Mouse (Mus musculus) CH12.LX (cell line): Measurements from ENCODE around the gene Bcl2l15. TPM values are rescaled to one million over a fixed set of nuclear protein-coding genes. Genes with fewer than 3 reads are reported as not detected.
"Not testable (repeated sequence)": the region's sequence is repeated elsewhere in the genome, so short reads cannot be mapped to it uniquely, and the experiment has no call there.

ENCODE experiments used
- DNase-seq: peaks from one replicate; pipeline ENCODE4 v3.0.0-alpha.2; 2013; ENCODE audit errors: extremely low read depth
- H3K27ac ChIP-seq: 2 replicates; pipeline ENCODE4 v1.5.1; 2012; ENCODE audit warnings: low read depth, mild to moderate bottlenecking, control low read depth, moderate library complexity; ENCODE audit not compliant: insufficient read depth
- H3K27me3 ChIP-seq: replicated peaks from 2 replicates; pipeline ENCODE3; 2012; ENCODE audit warnings: inconsistent platforms
- H3K36me3 ChIP-seq, 2 experiments: replicated peaks in 1 of 2; 2 replicates each; pipeline versions ENCODE3 to v1.6.1; 2012; ENCODE audit warnings: inconsistent platforms in 1 of 2, low read length in 1 of 2, mild to moderate bottlenecking in 1 of 2, mixed read lengths in 1 of 2, moderate library complexity in 1 of 2; ENCODE audit not compliant: control insufficient read depth in 1 of 2, insufficient read depth in 1 of 2
- H3K4me1 ChIP-seq, 2 experiments: 2 replicates each; pipeline ENCODE4 v1.6.1; 2012; ENCODE audit warnings: inconsistent platforms in 1 of 2, moderate library complexity in 1 of 2; ENCODE audit not compliant: insufficient read depth in 2 of 2, control insufficient read depth in 1 of 2
- H3K4me2 ChIP-seq: 2 replicates; pipeline ENCODE4 v1.6.1; 2012; ENCODE audit warnings: low read depth, mild to moderate bottlenecking, control low read depth; ENCODE audit not compliant: poor library complexity, insufficient read depth, severe bottlenecking
- H3K4me3 ChIP-seq, 3 experiments: fragments of 150-350 bp in 1 of 3; sonication (generic) in 1 of 3; replicated peaks in 1 of 3; 2 replicates each; pipeline versions ENCODE3 to v1.5.1; 2011 to 2012; ENCODE audit warnings: low read depth in 2 of 3, low read length in 2 of 3, mild to moderate bottlenecking in 2 of 3, moderate library complexity in 2 of 3, control low read depth in 1 of 3, improper control_type of control experiment in 1 of 3, inconsistent platforms in 1 of 3, mixed read lengths in 1 of 3; ENCODE audit not compliant: poor library complexity in 1 of 3
- H3K79me2 ChIP-seq: replicated peaks from 2 replicates; pipeline ENCODE4 v1.6.1; 2012; ENCODE audit warnings: mild to moderate bottlenecking, moderate library complexity; ENCODE audit not compliant: control insufficient read depth, poor library complexity, insufficient read depth, severe bottlenecking; ENCODE audit errors: extremely low read depth
- H3K9ac ChIP-seq: 2 replicates; pipeline ENCODE4 v1.6.1; 2012; ENCODE audit warnings: low read depth, mild to moderate bottlenecking, control low read depth, moderate library complexity; ENCODE audit not compliant: insufficient read depth
- H3K9me3 ChIP-seq: replicated peaks from 2 replicates; pipeline ENCODE3; 2012; ENCODE audit warnings: low read length, inconsistent platforms, mixed read lengths
- BHLHE40 ChIP-seq: IDR thresholded peaks from 2 replicates; pipeline ENCODE4 v1.6.1; 2011; ENCODE audit warnings: mild to moderate bottlenecking, low read depth, low read length, improper control_type of control experiment
- CTCF ChIP-seq, 2 experiments: IDR thresholded peaks in 1 of 2; conservative IDR thresholded peaks in 1 of 2; 2 replicates each; pipeline ENCODE4 v1.5.1; 2011 to 2012; ENCODE audit warnings: low read depth in 2 of 2, low read length in 2 of 2, improper control_type of control experiment in 1 of 2, inconsistent platforms in 1 of 2, mild to moderate bottlenecking in 1 of 2, moderate library complexity in 1 of 2
- EP300 ChIP-seq: IDR thresholded peaks from 2 replicates; pipeline ENCODE4 v1.6.1; 2011; ENCODE audit warnings: low read length, improper control_type of control experiment
- ETS1 ChIP-seq: conservative IDR thresholded peaks from 2 replicates; pipeline ENCODE4 v1.6.1; 2012; ENCODE audit warnings: low read depth, mild to moderate bottlenecking, inconsistent platforms, low read length, improper control_type of control experiment, moderate library complexity
- GABPA ChIP-seq: IDR thresholded peaks from 2 replicates; pipeline ENCODE4 v1.6.1; 2012; ENCODE audit warnings: low read depth, low read length, improper control_type of control experiment, inconsistent platforms; ENCODE audit not compliant: insufficient replicate concordance
- HCFC1 ChIP-seq: IDR thresholded peaks from 2 replicates; pipeline ENCODE4 v1.6.1; 2012; ENCODE audit warnings: low read depth, mild to moderate bottlenecking, inconsistent platforms, low read length, improper control_type of control experiment
- IRF4 ChIP-seq: IDR thresholded peaks from 2 replicates; pipeline ENCODE4 v1.6.1; 2014; ENCODE audit warnings: low read depth, mild to moderate bottlenecking, inconsistent platforms, low read length, improper control_type of control experiment
- MYC ChIP-seq: IDR thresholded peaks from 2 replicates; pipeline ENCODE4 v1.6.1; 2011; ENCODE audit warnings: low read depth, mild to moderate bottlenecking, improper control_type of control experiment, low read length
- RAD21 ChIP-seq: IDR thresholded peaks from 2 replicates; pipeline ENCODE4 v1.6.1; 2011; ENCODE audit warnings: low read depth, mild to moderate bottlenecking, low read length, improper control_type of control experiment, moderate library complexity
- SIN3A ChIP-seq: IDR thresholded peaks from 2 replicates; pipeline ENCODE4 v1.6.1; 2012; ENCODE audit warnings: low read length, improper control_type of control experiment, inconsistent platforms
- SMC3 ChIP-seq: IDR thresholded peaks from 2 replicates; pipeline ENCODE4 v1.6.1; 2011; ENCODE audit warnings: low read depth, low read length, improper control_type of control experiment
- TBP ChIP-seq: conservative IDR thresholded peaks from 2 replicates; pipeline ENCODE4 v1.6.1; 2011; ENCODE audit warnings: low read depth, low read length, improper control_type of control experiment
- TCF12 ChIP-seq: IDR thresholded peaks from 2 replicates; pipeline ENCODE4 v1.6.1; 2014; ENCODE audit warnings: low read depth, mild to moderate bottlenecking, inconsistent platforms, low read length, improper control_type of control experiment
- dilution Hi-C: fragments of 300-500 bp; cut with MboI; formaldehyde crosslinking; loops from 2 replicates; pipeline ENCODE4 v1.14.3; 2020; ENCODE audit warnings: low sequenced_read_pairs; ENCODE audit not compliant: extremely low pct_unique_long_range_greater_than_20kb, extremely low pct_ligation_motif_present
- in situ Hi-C: fragments of 300-500 bp; cut with MboI; formaldehyde crosslinking; loops from 3 replicates; pipeline ENCODE4 v1.14.3; 2019; ENCODE audit warnings: low sequenced_read_pairs, low pct_ligation_motif_present, low pct_unique_long_range_greater_than_20kb, mixed read lengths
- polyA plus RNA-seq: library from polyadenylated mRNA; unstranded; fragments of >175 nt; gene quantifications from 2 replicates; pipeline ENCODE4 v1.2.1, GENCODE M21; 2012; ENCODE audit warnings: low read depth; ENCODE audit not compliant: insufficient read length
- total RNA-seq, 2 experiments: library from RNA; depleted of rRNA; stranded (reverse); fragments of 300-350 nt in 1 of 2; fragments of >200 nt in 1 of 2; gene quantifications; 2 replicates each; pipeline ENCODE4 v1.2.3; 2012 to 2014

Bcl2l15 gene
- total and polyA plus RNA-seq, 3 experiments, result 12.2 to 24.9 (median 23.0) TPM

GRCm38 (mm10) chr3:103829036-103829435, 3.4 kb upstream of the Bcl2l15 start:
- Histone ChIP-seq H3K9ac (peak overlapping the region; percentile 53; the same call in 1 of the 2 replicates), H3K4me3 (no peak overlapping the region), H3K27ac (peak overlapping the region; percentile 60), H3K4me2 (peak overlapping the region; percentile 36; the same call in 1 of the 2 replicates), H3K79me2 (no peaks in the 10 kb centered on the region), H3K9me3 (no peaks in the 10 kb centered on the region), H3K27me3 (no peaks in the 10 kb centered on the region), H3K36me3 (peaks cover 0 to 2% of the 10 kb centered on the region in 2 experiments), H3K4me1 (peaks cover 9 to 23% of the 10 kb centered on the region in 2 experiments)
- TF ChIP-seq SIN3A (no peak), ETS1 (no peak), GABPA (no peak)
- DNase-seq, result peak; percentile 33
- dilution Hi-C loops, result no loop called here
- in situ Hi-C loops, result loop anchor here (25.0 kb wide), 1 partner anchor 258 kb away; no protein-coding TSS in a partner anchor

- H3K36me3 ChIP-seq, H3K79me2 ChIP-seq, H3K9me3 ChIP-seq, H3K27ac ChIP-seq, dilution Hi-C loops, H3K27me3 ChIP-seq, H3K4me3 ChIP-seq: not testable (repeated sequence)
- 0 out of 2 replicates have a peak, but pooled peaks have one; percentile 28 for TF ChIP-seq SIN3A
- TF ChIP-seq IRF4, result peak; percentile 48; the same call in 1 of the 2 replicates
- 0 out of 2 replicates have a peak, but pooled peaks have one; percentile 45 for TF ChIP-seq HCFC1
- peak in 1 of 2 experiments; percentile 64; a peak in 2 of 4 replicates for TF ChIP-seq CTCF (conservative IDR thresholded peaks at IDR 0.05 in 1 of 2, IDR thresholded peaks at IDR 0.05 in 1 of 2; ENCODE audit: low read depth in 2 of 2, low read length in 2 of 2)
- peak; percentile 71 for TF ChIP-seq EP300
- TF ChIP-seq RAD21, result peak; percentile 58
- TF ChIP-seq MYC, result 0 out of 2 replicates have a peak, but pooled peaks have one; percentile 58
- 0 out of 2 replicates have a peak, but pooled peaks have one; percentile 29 for TF ChIP-seq TBP
- TF ChIP-seq ETS1, result peak; percentile 65; the same call in 1 of the 2 replicates
- TF ChIP-seq TCF12, result 0 out of 2 replicates have a peak, but pooled peaks have one; percentile 28
- TF ChIP-seq SMC3, result peak; percentile 63
- TF ChIP-seq BHLHE40, result peak; percentile 69
- in situ Hi-C loops, result loop anchor here (25.0 kb wide), 1 partner anchor 257 kb away; no protein-coding TSS in a partner anchor
- peaks cover 11 to 32% of the 10 kb centered on the region in 2 experiments for H3K4me1 ChIP-seq
- H3K9ac ChIP-seq, result peak overlapping the region; percentile 69; the same call in 1 of the 2 replicates
- DNase-seq, result peak; percentile 83
- peak overlapping the region; percentile 89 for H3K4me2 ChIP-seq
Observed at GRCm38 (mm10) chr3:103830681-103831080, 1.7 kb upstream of the Bcl2l15 start.
